In the genomic region with DNA sequence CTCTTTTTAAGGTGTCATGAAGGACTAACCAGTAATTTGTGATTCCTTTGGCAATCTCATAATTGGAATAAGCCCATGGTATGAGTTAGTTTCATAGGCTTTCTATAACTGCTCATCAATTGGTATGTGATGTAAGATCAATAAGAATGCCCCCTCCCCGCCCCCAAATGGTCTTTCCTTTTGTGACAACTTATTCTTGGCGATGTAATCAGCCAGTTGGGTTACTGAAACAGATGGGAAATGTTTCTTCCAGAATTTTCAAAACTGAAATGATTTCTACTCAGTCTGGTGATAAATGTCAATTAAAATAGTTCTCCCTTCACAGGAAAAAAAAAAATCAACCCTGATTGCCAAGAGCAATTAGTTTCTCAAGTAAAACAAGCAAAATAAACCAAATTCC, we compare ENCODE assay signal across 10 mouse cellular contexts.
"Had no signal": no experiment of that assay in that cellular context is flagged by ENCODE, and none has a peak within 500 bp of the region (broad histone marks: within the 10 kb centered on the region; RNA-seq: fewer than 3 reads in every experiment).

No protein-coding gene starts in this region.

- H3K9ac ChIP-seq: limb, embryonic 12.5 days; limb, embryonic 15.5 days; liver, embryonic 12.5 days; liver, embryonic 15.5 days had no signal

- ATAC-seq: liver, embryonic 12.5 days had no signal

- H3K4me2 ChIP-seq: limb, embryonic 12.5 days; limb, embryonic 15.5 days; liver, embryonic 12.5 days; liver, embryonic 15.5 days had no signal

- H3K36me3 ChIP-seq: limb, embryonic 12.5 days; limb, embryonic 15.5 days; liver, embryonic 12.5 days; liver, embryonic 15.5 days had no signal

- H3K4me3 ChIP-seq: limb, embryonic 12.5 days; limb, embryonic 15.5 days; liver, embryonic 12.5 days; liver, embryonic 15.5 days had no signal

- H3K27me3 ChIP-seq: limb, embryonic 12.5 days; limb, embryonic 15.5 days had no signal

- H3K9me3 ChIP-seq: limb, embryonic 12.5 days; limb, embryonic 15.5 days; liver, embryonic 12.5 days; liver, embryonic 15.5 days had no signal

- H3K27ac ChIP-seq: kidney, postnatal 0 days; limb, embryonic 12.5 days; limb, embryonic 15.5 days; liver, embryonic 12.5 days; liver, embryonic 15.5 days; macrophage had no signal

- H3K4me1 ChIP-seq: limb, embryonic 12.5 days; limb, embryonic 15.5 days; liver, embryonic 12.5 days; liver, embryonic 15.5 days had no signal

- DNase-seq: kidney, adult 11 months; lung, adult 2 months; midbrain, embryonic 14.5 days; thymus, adult 18-20 months had no signal
